Mouse (Mus musculus): ENCODE data around the gene Gnai1. TPM values are rescaled to one million over a fixed set of nuclear protein-coding genes. Genes with fewer than 3 reads are reported as not detected.

Gene Gnai1
- 4.7 TPM for polyA plus RNA-seq (2014; fragmentation: Illumina TruSeq; extraction: RNeasy Lipid Tissue Mini Kit (QIAGEN cat#74804); ENCODE audit: low read depth, low replicate concordance)

GRCm38 (mm10) chr5:18360281-18360819 lies at the start of gene Gnai1:
TSS of gene Gnai1 (minus strand) at chr5:18360355.

